Mouse (Mus musculus): ENCODE data around the gene Abcf2. TPM values are rescaled to one million over a fixed set of nuclear protein-coding genes. Genes with fewer than 3 reads are reported as not detected.

The Abcf2 gene
- total and polyA plus RNA-seq, 3 experiments, result 244 to 257 TPM; not detected in 1

- DNase-seq (ENCODE audit: low read depth, low spot score), result peak; percentile 56
- TF ChIP-seq E2F4 (IDR thresholded peaks at IDR 0.05; ENCODE audit: borderline replicate concordance, low read depth, low read length), result no peak
- TF ChIP-seq GATA1 (IDR thresholded peaks at IDR 0.05; ENCODE audit: low read depth, low read length), result no peak
- TF ChIP-seq SMC3 (IDR thresholded peaks at IDR 0.05; ENCODE audit: low read depth, low read length), result peak; percentile 39; the same call in 1 of the 2 replicates
- peak in 1 of 2 experiments; percentile 39; a peak in 1 of 4 replicates for TF ChIP-seq POLR2A (IDR thresholded peaks at IDR 0.05; ENCODE audit: control insufficient read depth in 1 of 2, insufficient read depth in 1 of 2, low read depth in 1 of 2, low read length in 2 of 2, poor library complexity in 1 of 2)
- TF ChIP-seq CTCF (IDR thresholded peaks at IDR 0.05 in 2 of 3, conservative IDR thresholded peaks at IDR 0.05 in 1 of 3; ENCODE audit: control insufficient read depth in 1 of 3, insufficient read depth in 1 of 3, low read depth in 2 of 3, low read length in 3 of 3, poor library complexity in 1 of 3, severe bottlenecking in 1 of 3), result peak in 2 of 3 experiments; percentile 71 to 91; a peak in 5 of 6 replicates
- peak; percentile 8 for TF ChIP-seq RAD21 (IDR thresholded peaks at IDR 0.05; ENCODE audit: low read depth, low read length)
- peak; percentile 65; the same call in 1 of the 2 replicates for TF ChIP-seq MAZ (IDR thresholded peaks at IDR 0.05; ENCODE audit: low read depth, low read length)
- no peak overlapping the region for H3K27ac ChIP-seq (ENCODE audit: control insufficient read depth, low read depth, low read length)
- H3K9me3 ChIP-seq (replicated peaks; ENCODE audit: insufficient read depth, low read length), result no peaks in the 10 kb centered on the region
- H3K36me3 ChIP-seq (ENCODE audit: control insufficient read depth in 1 of 2, insufficient read depth in 2 of 2, low read length in 2 of 2), result no peaks in the 10 kb centered on the region
- peaks cover 22 to 36% of the 10 kb centered on the region in 2 experiments for H3K27me3 ChIP-seq (ENCODE audit: control insufficient read depth in 1 of 2, insufficient read depth in 2 of 2, low read length in 2 of 2)
- peaks cover 2 to 7% of the 10 kb centered on the region in 2 experiments; a peak in 2 of 4 replicates for H3K4me1 ChIP-seq (ENCODE audit: control insufficient read depth in 1 of 2, insufficient read depth in 2 of 2, low read length in 2 of 2)
- peak overlapping the region; percentile 19 to 28; a peak in 3 of 4 replicates for H3K4me3 ChIP-seq (ENCODE audit: control insufficient read depth in 1 of 2, insufficient read depth in 1 of 2, low read depth in 2 of 2, low read length in 2 of 2)
- peak overlapping the region; percentile 47; the same call in 1 of the 2 replicates for H3K9ac ChIP-seq (ENCODE audit: control insufficient read depth, low read depth, low read length, poor library complexity, severe bottlenecking)
- H3K79me2 ChIP-seq (ENCODE audit: control insufficient read depth, insufficient read depth, low read length, poor library complexity), result no peaks in the 10 kb centered on the region; the same call in 1 of the 2 replicates
These were observed 21.3 kb upstream of the Abcf2 start for GRCm38 (mm10) chr5:24598570-24599006.

GRCm38 (mm10) chr5:24597901-24598569, 20.8 kb upstream of the Abcf2 start:
- H3K79me2 ChIP-seq (ENCODE audit: control insufficient read depth, insufficient read depth, low read length, poor library complexity), result no peaks in the 10 kb centered on the region; the same call in 1 of the 2 replicates
- H3K27me3 ChIP-seq (ENCODE audit: control insufficient read depth in 1 of 2, insufficient read depth in 2 of 2, low read length in 2 of 2), result peaks cover 20 to 31% of the 10 kb centered on the region in 2 experiments

GRCm38 (mm10) chr5:24597221-24597728, 20.0 kb upstream of the Abcf2 start:
- Histone ChIP-seq H3K9ac (ENCODE audit: control insufficient read depth, low read depth, low read length, poor library complexity, severe bottlenecking) (no peak overlapping the region), H3K27me3 (ENCODE audit: control insufficient read depth in 1 of 2, insufficient read depth in 2 of 2, low read length in 2 of 2) (peaks cover 20 to 25% of the 10 kb centered on the region in 2 experiments), H3K27ac (ENCODE audit: control insufficient read depth, low read depth, low read length) (no peak overlapping the region), H3K4me1 (ENCODE audit: control insufficient read depth in 1 of 2, insufficient read depth in 2 of 2, low read length in 2 of 2) (peaks cover 0 to 7% of the 10 kb centered on the region in 2 experiments; a peak in 1 of 4 replicates), H3K9me3 (replicated peaks; ENCODE audit: insufficient read depth, low read length) (no peaks in the 10 kb centered on the region), H3K79me2 (ENCODE audit: control insufficient read depth, insufficient read depth, low read length, poor library complexity) (no peaks in the 10 kb centered on the region; the same call in 1 of the 2 replicates), H3K4me3 (ENCODE audit: control insufficient read depth in 1 of 2, insufficient read depth in 1 of 2, low read depth in 2 of 2, low read length in 2 of 2) (no peak overlapping the region), H3K36me3 (ENCODE audit: control insufficient read depth in 1 of 2, insufficient read depth in 2 of 2, low read length in 2 of 2) (no peaks in the 10 kb centered on the region)
- peak; percentile 88 for DNase-seq (ENCODE audit: low read depth, low spot score)
- TF ChIP-seq SMC3 (IDR thresholded peaks at IDR 0.05; ENCODE audit: low read depth, low read length), result peak; percentile 69
- 0 out of 2 replicates have a peak, but pooled peaks have one; percentile 44 for TF ChIP-seq SIN3A (IDR thresholded peaks at IDR 0.05; ENCODE audit: low read length)
- TF ChIP-seq GABPA (IDR thresholded peaks at IDR 0.05; ENCODE audit: low read depth, low read length), result no peak
- TF ChIP-seq ELF1 (IDR thresholded peaks at IDR 0.05; ENCODE audit: low read depth, low read length), result no peak
- TF ChIP-seq MAZ (IDR thresholded peaks at IDR 0.05; ENCODE audit: low read depth, low read length), result peak; percentile 81; the same call in 1 of the 2 replicates
- no peak for TF ChIP-seq GATA1 (IDR thresholded peaks at IDR 0.05; ENCODE audit: low read depth, low read length)
- peak; percentile 30; the same call in 1 of the 2 replicates for TF ChIP-seq ZC3H11A (IDR thresholded peaks at IDR 0.05; ENCODE audit: low read depth, low read length)
- 0 out of 2 replicates have a peak, but pooled peaks have one; percentile 17 for TF ChIP-seq MXI1 (IDR thresholded peaks at IDR 0.05; ENCODE audit: low read depth, low read length)
- TF ChIP-seq MAFK (IDR thresholded peaks at IDR 0.05; ENCODE audit: borderline replicate concordance, low read depth, low read length), result no peak
- TF ChIP-seq MEF2A (IDR thresholded peaks at IDR 0.05; ENCODE audit: extremely low read depth, insufficient replicate concordance, low read depth, low read length, poor library complexity, severe bottlenecking), result no peak
- TF ChIP-seq HCFC1 (IDR thresholded peaks at IDR 0.05; ENCODE audit: low read depth, low read length), result no peak
- TF ChIP-seq TBP (IDR thresholded peaks at IDR 0.05; ENCODE audit: low read depth, low read length), result no peak
- no peak for TF ChIP-seq EP300 (IDR thresholded peaks at IDR 0.05; ENCODE audit: low read depth in 1 of 2, low read length in 2 of 2)
- no peak for TF ChIP-seq E2F4 (IDR thresholded peaks at IDR 0.05; ENCODE audit: borderline replicate concordance, low read depth, low read length)
- TF ChIP-seq POLR2AphosphoS2 (IDR thresholded peaks at IDR 0.05; ENCODE audit: low read length), result no peak
- no peak for TF ChIP-seq USF2 (IDR thresholded peaks at IDR 0.05; ENCODE audit: borderline replicate concordance in 1 of 2, insufficient read depth in 1 of 2, low read depth in 1 of 2, low read length in 2 of 2)
- TF ChIP-seq CTCF (IDR thresholded peaks at IDR 0.05 in 2 of 3, conservative IDR thresholded peaks at IDR 0.05 in 1 of 3; ENCODE audit: control insufficient read depth in 1 of 3, insufficient read depth in 1 of 3, low read depth in 2 of 3, low read length in 3 of 3, poor library complexity in 1 of 3, severe bottlenecking in 1 of 3), result peak; percentile 71 to 89 (median 82)

More at GRCm38 (mm10) chr5:24597901-24598569, 20.8 kb upstream of the Abcf2 start:
- peak overlapping the region; percentile 47; the same call in 1 of the 2 replicates for H3K9ac ChIP-seq (ENCODE audit: control insufficient read depth, low read depth, low read length, poor library complexity, severe bottlenecking)
- no peak overlapping the region for H3K27ac ChIP-seq (ENCODE audit: control insufficient read depth, low read depth, low read length)
- TF ChIP-seq CTCF (IDR thresholded peaks at IDR 0.05 in 2 of 3, conservative IDR thresholded peaks at IDR 0.05 in 1 of 3; ENCODE audit: control insufficient read depth in 1 of 3, insufficient read depth in 1 of 3, low read depth in 2 of 3, low read length in 3 of 3, poor library complexity in 1 of 3, severe bottlenecking in 1 of 3) (0 out of 6 replicates have a peak, but pooled peaks of 1 of the 3 experiments have one; percentile 4), POLR2AphosphoS2 (IDR thresholded peaks at IDR 0.05; ENCODE audit: low read length) (peak; percentile 53; the same call in 1 of the 2 replicates), GATA1 (IDR thresholded peaks at IDR 0.05; ENCODE audit: low read depth, low read length) (no peak)
- peaks cover 2 to 7% of the 10 kb centered on the region in 2 experiments; a peak in 2 of 4 replicates for H3K4me1 ChIP-seq (ENCODE audit: control insufficient read depth in 1 of 2, insufficient read depth in 2 of 2, low read length in 2 of 2)
- no peaks in the 10 kb centered on the region for H3K36me3 ChIP-seq (ENCODE audit: control insufficient read depth in 1 of 2, insufficient read depth in 2 of 2, low read length in 2 of 2)
- H3K9me3 ChIP-seq (replicated peaks; ENCODE audit: insufficient read depth, low read length), result no peaks in the 10 kb centered on the region
- H3K4me3 ChIP-seq (ENCODE audit: control insufficient read depth in 1 of 2, insufficient read depth in 1 of 2, low read depth in 2 of 2, low read length in 2 of 2), result peak overlapping the region; percentile 19 to 28; a peak in 3 of 4 replicates
- DNase-seq (ENCODE audit: low read depth, low spot score), result peak; percentile 37

Measured in MEL (cell line).